Mouse (Mus musculus) ES-E14 (cell line): ENCODE measurements at regions not wholly inside any gene's neighbourhood (a gene's known extent, or its start where the extent isn't known, plus 50 kb on each side); places are given as distances from the start of the nearest gene placed in this dataset.
A peak's percentile ranks its signal among the peaks of the same experiment; 100 is the strongest.
"Not testable (repeated sequence)": the region's sequence is repeated elsewhere in the genome, so short reads cannot be mapped to it uniquely, and the experiment has no call there.

Experiments used
- DNase-seq: peaks from one replicate; pipeline ENCODE4 v3.0.0-alpha.2; 2013; ENCODE audit warnings: low read depth, low spot score
- H3K27ac ChIP-seq: 2 replicates; pipeline ENCODE4 v1.5.1; 2012; ENCODE audit warnings: low read depth, mild to moderate bottlenecking, low read length, moderate library complexity, mixed read lengths; ENCODE audit not compliant: poor library complexity, insufficient read depth, severe bottlenecking
- H3K36me3 ChIP-seq: 2 replicates; pipeline ENCODE4 v1.6.1; 2012; ENCODE audit warnings: mild to moderate bottlenecking, low read length, moderate library complexity, mixed read lengths; ENCODE audit not compliant: control insufficient read depth, poor library complexity, insufficient read depth, severe bottlenecking
- H3K4me1 ChIP-seq, 2 experiments: fragments of 150-350 bp in 1 of 2; sonication (generic) in 1 of 2; 2 replicates each; pipeline ENCODE4 v1.6.1; 2012; ENCODE audit warnings: low read length in 2 of 2, mild to moderate bottlenecking in 1 of 2, mixed read lengths in 1 of 2; ENCODE audit not compliant: control insufficient read depth in 2 of 2, insufficient read depth in 2 of 2, poor library complexity in 1 of 2
- H3K4me3 ChIP-seq, 2 experiments: fragments of 150-350 bp in 1 of 2; sonication (generic) in 1 of 2; 2 replicates each; pipeline ENCODE4 v1.5.1; 2012; ENCODE audit warnings: low read length in 2 of 2, low read depth in 1 of 2, mild to moderate bottlenecking in 1 of 2, mixed read lengths in 1 of 2; ENCODE audit not compliant: insufficient read depth in 1 of 2, poor library complexity in 1 of 2, severe bottlenecking in 1 of 2
- H3K9ac ChIP-seq: 2 replicates; pipeline ENCODE4 v1.6.1; 2012; ENCODE audit warnings: low read depth, mild to moderate bottlenecking, low read length, mixed read lengths; ENCODE audit not compliant: poor library complexity, insufficient read depth, severe bottlenecking
- H3K9me3 ChIP-seq: fragments of 150-350 bp; sonication (generic); 2 replicates; pipeline ENCODE4 v1.6.1; 2012; ENCODE audit warnings: low read depth, mild to moderate bottlenecking, low read length; ENCODE audit not compliant: control insufficient read depth, insufficient read depth
- CHD2 ChIP-seq: IDR thresholded peaks from 2 replicates; pipeline ENCODE4 v1.6.1; 2014; ENCODE audit warnings: mild to moderate bottlenecking, low read depth, low read length, inconsistent platforms
- HCFC1 ChIP-seq: IDR thresholded peaks from 2 replicates; pipeline ENCODE4 v1.6.1; 2012; ENCODE audit warnings: low read length, inconsistent platforms, borderline replicate concordance; ENCODE audit not compliant: insufficient read depth
- MAFK ChIP-seq: IDR thresholded peaks from 2 replicates; pipeline ENCODE4 v1.6.1; 2014; ENCODE audit warnings: mild to moderate bottlenecking, low read depth, low read length, inconsistent platforms; ENCODE audit not compliant: insufficient read depth
- ZC3H11A ChIP-seq: IDR thresholded peaks from 2 replicates; pipeline ENCODE4 v1.6.1; 2012; ENCODE audit warnings: low read depth, mild to moderate bottlenecking, inconsistent platforms, low read length, borderline replicate concordance
- ZNF384 ChIP-seq: IDR thresholded peaks from 2 replicates; pipeline ENCODE4 v1.6.1; 2012; ENCODE audit warnings: low read depth, low read length, inconsistent platforms
- in situ Hi-C, 2 experiments: fragments of 600-800 bp; cut with MboI; formaldehyde crosslinking; loops; one replicate each; pipeline ENCODE4 v1.15.1; 2025; ENCODE audit warnings: low sequenced_read_pairs in 2 of 2, inconsistent platforms in 1 of 2; ENCODE audit not compliant: unreplicated experiment in 2 of 2

DNA sequence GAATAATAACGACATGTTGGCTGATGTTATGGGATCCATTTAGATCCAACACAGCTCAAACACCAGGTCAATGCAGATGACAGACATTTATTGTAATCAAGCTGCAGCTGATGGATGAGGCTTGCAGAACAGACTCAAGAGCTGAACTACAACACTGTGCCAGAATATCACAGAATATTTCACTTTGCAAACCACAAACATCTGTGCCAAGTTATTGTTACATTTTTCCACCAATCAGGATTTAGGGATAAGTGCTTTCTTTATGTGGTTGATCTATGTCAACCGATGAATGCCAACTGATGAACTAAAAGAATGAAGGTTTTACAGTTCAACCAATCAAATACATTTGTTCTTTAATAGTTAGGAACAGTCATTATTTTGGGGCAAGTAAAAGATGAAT, 63.9 kb upstream of the Tars start:
- H3K27ac ChIP-seq = no peak overlapping the region
- H3K4me1 ChIP-seq = peaks cover 5 to 6% of the 10 kb centered on the region in 2 experiments; a peak in 3 of 4 replicates
- H3K9me3 ChIP-seq = no peaks in the 10 kb centered on the region
- H3K9ac ChIP-seq = no peak overlapping the region
- H3K36me3 ChIP-seq = no peaks in the 10 kb centered on the region
- DNase-seq = no peak
- no peak for TF ChIP-seq ZC3H11A
- in situ Hi-C loops = no loop called here
- no peak overlapping the region for H3K4me3 ChIP-seq

DNA sequence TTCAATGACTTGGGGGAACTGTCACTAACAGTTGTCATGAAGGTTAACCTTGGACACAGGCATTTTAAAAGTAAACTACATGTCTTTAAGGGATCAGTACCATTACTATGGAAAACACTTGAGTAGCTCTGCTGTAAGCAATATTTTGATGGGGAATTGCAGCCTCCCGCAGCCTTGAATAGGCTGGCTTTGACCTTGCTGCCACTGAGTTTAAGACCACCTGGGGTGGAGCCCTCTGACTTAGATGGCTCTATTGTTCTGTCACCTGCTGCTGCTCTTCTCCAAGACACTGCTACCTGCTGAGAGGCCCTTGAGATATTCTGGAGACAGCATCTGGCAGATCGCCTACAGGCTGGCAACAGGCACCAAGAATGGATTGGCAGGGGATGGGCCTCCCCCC, 62.1 kb upstream of the Tars start:
- H3K4me3 ChIP-seq, H3K9ac ChIP-seq, H3K27ac ChIP-seq, H3K4me1 ChIP-seq, H3K9me3 ChIP-seq, in situ Hi-C loops, H3K36me3 ChIP-seq: not testable (repeated sequence)
- peak; percentile 74 for DNase-seq
- TF ChIP-seq CHD2 = peak; percentile 63; the same call in 1 of the 2 replicates

DNA sequence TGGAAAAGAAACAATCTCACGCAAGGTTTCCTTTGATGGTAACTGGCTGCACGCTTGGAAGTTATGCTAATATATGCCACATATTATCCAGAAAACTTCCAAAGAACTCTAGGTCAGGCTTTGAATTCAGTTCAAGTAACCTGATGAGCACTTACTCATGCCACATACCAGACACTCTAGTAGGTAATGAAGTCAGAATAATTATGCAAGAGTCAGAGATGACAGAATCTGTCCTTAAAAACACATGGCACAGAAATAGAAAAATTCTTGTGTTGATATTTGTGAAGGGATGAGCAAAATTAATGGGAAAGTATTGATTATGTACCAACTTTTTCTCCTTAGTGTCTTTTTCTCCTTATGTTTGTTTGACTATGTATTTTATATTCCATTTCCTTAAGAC, 59.8 kb upstream of the Tars start:
- in situ Hi-C loops = no loop called here
- Histone ChIP-seq H3K36me3 (no peaks in the 10 kb centered on the region), H3K4me3 (no peak overlapping the region), H3K9me3 (no peaks in the 10 kb centered on the region), H3K27ac (no peak overlapping the region), H3K9ac (no peak overlapping the region), H3K4me1 (peaks cover 5 to 6% of the 10 kb centered on the region in 2 experiments; a peak in 3 of 4 replicates)
- TF ChIP-seq MAFK (no peak), CHD2 (no peak), ZC3H11A (no peak), HCFC1 (no peak), ZNF384 (no peak)
- no peak for DNase-seq

DNA sequence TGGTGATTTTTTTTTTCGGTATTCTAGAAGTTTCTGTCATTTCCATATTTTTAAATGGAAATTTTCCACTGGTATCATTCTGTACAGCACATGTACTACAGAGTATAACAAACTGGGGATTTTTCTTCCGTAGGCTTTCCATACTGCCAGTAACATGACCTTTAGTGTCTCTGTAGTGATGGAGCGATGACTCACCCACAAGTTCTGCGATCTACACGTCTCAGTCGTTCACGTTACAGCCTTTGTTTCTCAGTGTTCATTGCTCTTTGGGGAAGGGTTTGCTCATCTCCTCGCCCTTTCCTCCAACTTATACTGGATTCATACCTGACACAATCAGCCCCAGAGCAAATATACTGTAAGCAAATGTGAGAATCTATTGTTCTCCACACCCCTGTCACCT, 57.8 kb upstream of the Tars start:
- no peaks in the 10 kb centered on the region for H3K9me3 ChIP-seq
- no peak for DNase-seq
- peaks cover 3% of the 10 kb centered on the region in 2 experiments; a peak in 2 of 4 replicates for H3K4me1 ChIP-seq
- in situ Hi-C loops = no loop called here
- no peaks in the 10 kb centered on the region for H3K36me3 ChIP-seq
- H3K9ac ChIP-seq = no peak overlapping the region
- H3K27ac ChIP-seq = no peak overlapping the region
- no peak overlapping the region for H3K4me3 ChIP-seq
- TF ChIP-seq CHD2 (no peak), ZC3H11A (no peak), MAFK (no peak), ZNF384 (no peak), HCFC1 (no peak)

DNA sequence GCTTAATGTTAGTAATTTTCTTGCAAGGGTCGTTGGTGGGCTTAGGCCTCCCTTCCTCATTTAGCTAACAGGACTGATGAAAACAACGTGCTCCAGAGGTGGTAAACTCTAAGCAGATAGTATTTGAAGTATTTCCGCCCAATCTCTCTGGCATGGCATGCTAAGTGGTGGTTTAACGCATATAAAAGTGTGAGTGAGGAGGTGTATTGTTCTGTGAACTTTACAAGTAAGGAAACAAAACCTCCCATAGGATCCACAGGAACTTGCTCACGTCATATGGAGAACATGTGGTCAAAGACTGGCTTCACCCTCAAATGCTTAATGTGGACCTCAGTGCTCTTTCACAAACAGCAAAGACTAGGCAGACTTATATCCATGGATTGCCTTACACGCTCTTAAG, 56.5 kb upstream of the Tars start:
- H3K36me3 ChIP-seq = no peaks in the 10 kb centered on the region
- H3K9ac ChIP-seq = no peak overlapping the region
- peaks cover under 1 to 3% of the 10 kb centered on the region in 2 experiments; a peak in 2 of 4 replicates for H3K4me1 ChIP-seq
- H3K9me3 ChIP-seq = no peaks in the 10 kb centered on the region
- DNase-seq = no peak
- in situ Hi-C loops = no loop called here
- TF ChIP-seq MAFK (no peak), HCFC1 (no peak)
- no peak overlapping the region for H3K27ac ChIP-seq
- no peak overlapping the region for H3K4me3 ChIP-seq
